Mouse (Mus musculus) olfactory bulb, adult 2 months (tissue): ENCODE measurements at regions not wholly inside any gene's neighbourhood (a gene's known extent, or its start where the extent isn't known, plus 50 kb on each side); places are given as distances from the start of the nearest gene placed in this dataset.

ENCODE experiments used
- CTCF ChIP-seq: fragments of 200-500 bp; IDR thresholded peaks from 2 replicates; pipeline ENCODE4 v1.5.1; 2012; ENCODE audit warnings: low read depth, mild to moderate bottlenecking, low read length, moderate library complexity; ENCODE audit not compliant: insufficient read depth
- POLR2A ChIP-seq: fragments of 200-500 bp; IDR thresholded peaks from 2 replicates; pipeline ENCODE4 v1.6.1; 2012; ENCODE audit warnings: mild to moderate bottlenecking, low read depth, low read length, moderate library complexity; ENCODE audit not compliant: insufficient read depth

GRCm38 (mm10) chr13:84569371-84569770 is 347.3 kb downstream of the Tmem161b start:
- TF ChIP-seq POLR2A (no peak), CTCF (no peak)
